Mouse (Mus musculus): ENCODE measurements around the gene Glt28d2. TPM values are rescaled to one million over a fixed set of nuclear protein-coding genes. Genes with fewer than 3 reads are reported as not detected.

Glt28d2 gene
- polyA plus RNA-seq, 1 experiment from 2014 or later = 0.07 TPM

DNA sequence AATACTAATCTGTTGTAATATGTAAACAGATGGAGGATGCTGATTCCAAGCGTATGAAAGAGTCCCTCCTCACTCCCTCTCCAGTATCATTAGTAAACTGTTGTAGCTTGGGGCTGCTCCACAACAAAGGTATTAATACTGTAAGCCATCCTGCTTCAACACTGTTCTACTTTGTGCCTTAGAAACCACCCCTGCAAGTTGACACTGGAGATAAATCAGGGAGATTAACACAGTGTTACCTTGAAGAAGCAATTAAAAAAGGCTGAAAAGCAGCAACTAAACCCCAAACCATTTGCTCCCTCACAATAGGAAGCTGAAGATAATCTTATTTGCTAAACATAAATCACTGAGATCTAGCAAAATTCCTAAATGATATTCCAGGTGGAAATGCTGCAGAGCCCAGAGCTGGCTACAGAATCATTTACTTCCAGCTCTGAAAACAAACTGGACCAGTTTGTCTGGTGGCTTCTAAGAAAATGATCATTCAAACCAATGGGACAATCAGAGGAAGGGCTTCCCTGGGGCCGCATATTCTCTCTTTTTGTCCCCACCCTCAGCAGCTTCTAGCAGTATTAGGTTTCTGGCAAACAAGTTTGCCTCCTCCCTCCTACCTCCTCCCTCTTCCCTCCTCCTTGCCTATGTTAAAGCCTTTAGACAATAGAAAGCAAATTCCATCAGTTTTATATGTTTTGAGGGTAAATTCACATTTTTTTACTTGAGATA lies 45.7 kb downstream of the Glt28d2 start:
- H3K27ac ChIP-seq = peak overlapping the region; percentile 54
- 45% methylated on average over 2 of the region's 2 CpGs for WGBS
- no peaks in the 10 kb centered on the region for H3K9me3 ChIP-seq
- H3K4me1 ChIP-seq (replicated peaks) = peaks cover 6% of the 10 kb centered on the region; the same call in 1 of the 2 replicates
- no peak for DNase-seq (ENCODE audit: low spot score)
- H3K36me3 ChIP-seq = no peaks in the 10 kb centered on the region
- H3K4me3 ChIP-seq = no peak overlapping the region
- no peaks in the 10 kb centered on the region for H3K27me3 ChIP-seq (ENCODE audit: insufficient read depth, poor library complexity, severe bottlenecking)

DNA sequence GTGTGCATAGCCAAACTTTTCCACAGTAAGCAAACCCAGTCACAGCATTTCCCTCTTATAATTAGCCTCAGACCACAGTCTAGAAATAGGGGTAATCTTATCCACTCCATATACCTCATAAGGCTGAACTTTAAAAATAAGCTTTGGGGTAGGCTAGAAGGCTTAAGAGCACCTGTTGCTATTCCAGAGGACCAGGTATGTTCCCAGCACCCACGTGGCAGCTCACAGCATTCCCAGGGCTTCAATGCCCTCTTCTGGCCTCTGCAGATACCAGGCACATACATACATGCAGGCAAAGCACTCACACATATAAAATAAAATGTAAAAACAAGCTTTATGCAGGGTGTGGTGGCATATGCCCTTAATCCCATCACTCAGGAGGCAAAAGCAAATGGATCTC lies 53.7 kb downstream of the Glt28d2 start:
- H3K36me3 ChIP-seq = no peaks in the 10 kb centered on the region
- H3K4me1 ChIP-seq (replicated peaks) = peaks cover 9% of the 10 kb centered on the region
- no peaks in the 10 kb centered on the region for H3K27me3 ChIP-seq (ENCODE audit: insufficient read depth, poor library complexity, severe bottlenecking)
- H3K9me3 ChIP-seq = no peaks in the 10 kb centered on the region
- no peak for DNase-seq (ENCODE audit: low spot score)
- no peak overlapping the region for H3K27ac ChIP-seq
- 79% methylated on average over 1 of the region's 1 CpGs for WGBS
- no peak overlapping the region for H3K4me3 ChIP-seq

DNA sequence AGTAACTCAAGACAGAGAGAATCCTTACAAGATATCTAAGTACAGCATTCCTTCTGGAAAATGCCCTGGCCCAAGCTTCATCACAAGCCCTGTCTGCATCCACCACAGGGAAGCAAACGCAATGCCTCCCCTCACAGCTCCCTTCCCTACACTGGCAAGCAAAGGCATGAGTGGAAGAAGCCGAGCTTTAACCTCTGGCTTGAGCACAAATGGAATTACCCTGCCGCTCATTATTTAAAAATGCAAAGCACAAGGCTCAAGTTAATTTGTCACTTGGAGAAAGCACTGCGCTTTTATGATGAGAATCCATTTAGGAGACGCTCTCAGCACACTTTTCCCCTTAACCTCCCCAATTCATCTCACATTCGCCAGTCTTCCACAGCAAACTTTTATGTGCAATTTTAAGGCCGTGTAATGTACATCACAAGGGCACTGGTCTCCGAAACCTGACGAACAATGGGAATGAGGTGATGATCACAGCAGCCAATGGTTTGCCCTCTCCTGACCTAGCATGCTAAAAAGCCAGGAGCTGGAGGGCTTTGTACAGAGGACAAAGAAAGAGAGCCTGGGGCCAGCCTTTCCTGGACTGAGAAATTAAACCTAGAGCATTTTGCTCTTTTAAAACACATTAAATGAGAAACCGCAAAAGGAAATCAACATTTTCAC lies 54.7 kb downstream of the Glt28d2 start:
- WGBS = 67% methylated on average over 10 of the region's 10 CpGs
- H3K4me3 ChIP-seq = no peak overlapping the region
- H3K27ac ChIP-seq = peak overlapping the region; percentile 56
- peaks cover 9% of the 10 kb centered on the region for H3K4me1 ChIP-seq (replicated peaks)
- no peaks in the 10 kb centered on the region for H3K36me3 ChIP-seq
- H3K27me3 ChIP-seq (ENCODE audit: insufficient read depth, poor library complexity, severe bottlenecking) = no peaks in the 10 kb centered on the region
- DNase-seq (ENCODE audit: low spot score) = no peak
- H3K9me3 ChIP-seq = no peaks in the 10 kb centered on the region

DNA sequence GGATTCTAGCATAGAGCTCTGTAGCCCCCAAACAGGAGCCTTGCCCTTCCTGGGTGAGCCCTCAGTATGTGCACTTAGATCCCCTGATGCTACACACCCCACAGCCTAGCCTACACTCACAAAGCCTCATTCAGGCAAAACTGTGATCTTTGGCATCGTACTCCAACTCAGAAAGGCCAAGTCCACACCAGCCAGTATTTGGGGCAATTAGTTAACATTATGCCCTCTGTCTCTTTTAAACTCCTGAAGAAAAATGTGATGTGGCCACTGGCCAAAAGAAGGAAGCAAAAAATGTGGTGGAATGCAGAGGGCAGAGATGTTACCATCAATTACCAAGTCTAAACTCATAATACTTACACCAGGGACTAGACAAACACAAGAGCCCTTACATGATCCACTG lies 55.5 kb downstream of the Glt28d2 start:
- DNase-seq (ENCODE audit: low spot score) = no peak
- H3K36me3 ChIP-seq = no peaks in the 10 kb centered on the region
- no peaks in the 10 kb centered on the region for H3K9me3 ChIP-seq
- H3K27me3 ChIP-seq (ENCODE audit: insufficient read depth, poor library complexity, severe bottlenecking) = no peaks in the 10 kb centered on the region
- 94% methylated on average over 1 of the region's 1 CpGs for WGBS
- H3K4me1 ChIP-seq (replicated peaks) = peaks cover 9% of the 10 kb centered on the region
- no peak overlapping the region for H3K4me3 ChIP-seq
- no peak overlapping the region for H3K27ac ChIP-seq

DNA sequence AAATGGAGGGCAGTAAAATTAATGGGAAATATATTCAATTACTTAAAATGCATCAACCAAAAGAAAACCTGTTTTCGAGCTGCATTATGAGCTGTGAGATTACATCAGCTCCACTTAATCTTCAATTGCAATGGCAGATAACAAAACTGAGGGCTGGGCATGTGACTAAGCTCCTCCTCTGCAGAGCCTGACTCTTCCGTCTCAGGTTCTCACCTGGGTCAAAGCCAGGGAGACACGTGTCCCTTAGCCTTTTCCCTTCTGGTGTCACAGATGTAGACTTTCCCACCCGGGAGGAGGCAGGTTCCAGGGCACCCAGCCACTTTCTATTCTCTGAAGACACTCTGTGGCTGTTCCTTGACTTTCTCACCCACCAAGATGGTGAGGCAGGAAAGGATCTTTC lies 58.3 kb downstream of the Glt28d2 start:
- no peak for DNase-seq (ENCODE audit: low spot score)
- WGBS = 74% methylated on average over 4 of the region's 4 CpGs
- Histone ChIP-seq H3K27me3 (ENCODE audit: insufficient read depth, poor library complexity, severe bottlenecking) (no peaks in the 10 kb centered on the region), H3K4me1 (replicated peaks) (peaks cover 9% of the 10 kb centered on the region), H3K9me3 (no peaks in the 10 kb centered on the region), H3K4me3 (no peak overlapping the region), H3K36me3 (no peaks in the 10 kb centered on the region), H3K27ac (no peak overlapping the region)

DNA sequence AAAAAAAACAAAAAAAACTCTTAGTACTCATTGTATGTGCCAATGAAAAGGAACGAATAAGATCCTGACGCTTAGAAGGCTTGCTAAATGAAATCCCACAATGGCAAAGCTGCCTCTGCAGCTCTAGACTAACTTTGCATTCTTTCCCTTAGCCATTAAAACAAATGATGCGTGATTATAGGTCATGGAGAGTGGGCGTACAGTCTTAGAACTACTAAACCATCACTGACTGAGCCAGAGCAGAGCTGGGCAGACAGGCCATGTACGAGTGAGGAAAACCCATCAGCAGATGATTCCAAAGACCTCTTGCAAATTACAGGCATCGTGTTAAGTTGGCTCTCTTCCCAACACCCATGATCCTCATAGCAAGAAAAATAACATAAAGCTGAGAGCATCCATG lies 59.5 kb downstream of the Glt28d2 start:
- no peak overlapping the region for H3K4me3 ChIP-seq
- H3K27ac ChIP-seq = no peak overlapping the region
- WGBS = 84% methylated on average over 6 of the region's 6 CpGs
- H3K27me3 ChIP-seq (ENCODE audit: insufficient read depth, poor library complexity, severe bottlenecking) = no peaks in the 10 kb centered on the region
- no peaks in the 10 kb centered on the region for H3K36me3 ChIP-seq
- DNase-seq (ENCODE audit: low spot score) = no peak
- H3K9me3 ChIP-seq = no peaks in the 10 kb centered on the region
- H3K4me1 ChIP-seq (replicated peaks) = peaks cover 7% of the 10 kb centered on the region

DNA sequence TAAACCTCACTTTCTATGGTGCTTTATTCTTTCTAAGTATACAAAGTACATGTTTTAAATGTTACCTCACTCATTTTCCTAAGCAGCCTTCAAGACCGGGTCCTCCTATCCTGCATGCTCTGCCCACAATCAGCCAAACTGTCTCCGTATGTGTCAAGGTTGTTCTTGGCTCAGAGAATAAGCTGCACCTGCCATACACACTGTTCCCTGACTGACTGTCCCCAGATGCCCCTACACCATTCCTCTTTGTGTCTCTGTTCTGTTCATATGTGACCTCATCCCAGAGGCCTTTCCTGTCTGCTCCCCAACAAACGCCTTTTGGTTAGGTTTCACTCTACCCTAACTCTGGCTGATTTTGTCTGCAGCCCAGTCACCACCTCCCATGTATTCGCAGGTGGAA lies 60.0 kb downstream of the Glt28d2 start:
- H3K27me3 ChIP-seq (ENCODE audit: insufficient read depth, poor library complexity, severe bottlenecking) = no peaks in the 10 kb centered on the region
- no peaks in the 10 kb centered on the region for H3K36me3 ChIP-seq
- no peak overlapping the region for H3K27ac ChIP-seq
- no peak for DNase-seq (ENCODE audit: low spot score)
- WGBS = 82% methylated on average over 4 of the region's 4 CpGs
- H3K9me3 ChIP-seq = no peaks in the 10 kb centered on the region
- H3K4me3 ChIP-seq = no peak overlapping the region
- peaks cover 1% of the 10 kb centered on the region; the same call in 1 of the 2 replicates for H3K4me1 ChIP-seq (replicated peaks)

DNA sequence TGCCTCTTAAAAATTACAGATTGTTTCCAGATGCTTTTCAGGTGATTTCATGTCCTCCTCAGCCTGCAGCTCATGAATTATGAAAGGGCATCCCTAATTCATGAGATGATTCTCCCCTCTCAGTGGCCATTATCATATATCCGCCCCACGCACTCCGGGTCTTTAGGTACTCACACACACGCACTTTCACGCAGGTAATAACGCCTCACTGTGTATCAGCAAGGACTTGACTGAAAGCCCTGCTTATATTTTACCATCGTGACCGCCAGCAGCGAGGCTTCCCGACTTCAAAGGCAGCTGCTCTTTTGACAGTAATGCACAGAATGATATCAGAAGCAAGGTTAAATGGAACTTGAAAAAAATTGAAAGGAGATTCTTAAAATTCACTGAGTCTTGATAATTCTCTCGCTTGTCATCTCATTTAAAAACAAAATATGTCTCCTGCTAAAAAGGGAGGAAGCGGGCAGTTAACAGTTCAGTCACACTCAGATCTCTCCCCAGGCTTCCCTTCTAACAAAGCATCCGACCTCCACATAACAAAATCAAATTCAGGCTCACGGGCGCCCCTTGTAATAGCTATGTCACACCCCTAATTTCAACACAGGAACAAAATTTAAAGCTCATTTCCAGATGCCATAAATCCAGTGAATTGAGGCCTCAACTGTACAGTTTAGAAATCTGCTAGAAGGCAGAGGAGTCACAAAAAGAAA lies 66.3 kb downstream of the Glt28d2 start:
- no peak overlapping the region for H3K4me3 ChIP-seq
- DNase-seq (ENCODE audit: low spot score) = no peak
- H3K27me3 ChIP-seq (ENCODE audit: insufficient read depth, poor library complexity, severe bottlenecking) = no peaks in the 10 kb centered on the region
- no peaks in the 10 kb centered on the region for H3K4me1 ChIP-seq (replicated peaks)
- no peaks in the 10 kb centered on the region for H3K9me3 ChIP-seq
- no peaks in the 10 kb centered on the region for H3K36me3 ChIP-seq
- H3K27ac ChIP-seq = no peak overlapping the region
- 81% methylated on average over 15 of the region's 15 CpGs for WGBS

Other genes with a start within 250 kb of the Glt28d2 start
- 0.64 and 1.1 TPM in 2 replicates for gene Fam160a1, start 70.2 kb downstream of the Glt28d2 start, polyA plus RNA-seq (2016; fragmentation: Nextera tagmentation; extraction: Ambion mirVana)
- gene Gm37240, start within 50 bp of the Glt28d2 start, polyA plus RNA-seq (2016; fragmentation: Nextera tagmentation; extraction: Ambion mirVana) = 1.4 and 1.6 TPM in 2 replicates
- 7.9 and 9.0 TPM in 2 replicates for gene Sh3d19, start 83.6 kb upstream of the Glt28d2 start, polyA plus RNA-seq (2016; fragmentation: Nextera tagmentation; extraction: Ambion mirVana)
- not detected in 2 replicates for gene Prss48, start 115.0 kb upstream of the Glt28d2 start, polyA plus RNA-seq (2016; fragmentation: Nextera tagmentation; extraction: Ambion mirVana)